Mouse (Mus musculus): ENCODE measurements around the gene Gm49673.
"Not testable (repeated sequence)": the region's sequence is repeated elsewhere in the genome, so short reads cannot be mapped to it uniquely, and the experiment has no call there.

Gene Gm49673

DNA sequence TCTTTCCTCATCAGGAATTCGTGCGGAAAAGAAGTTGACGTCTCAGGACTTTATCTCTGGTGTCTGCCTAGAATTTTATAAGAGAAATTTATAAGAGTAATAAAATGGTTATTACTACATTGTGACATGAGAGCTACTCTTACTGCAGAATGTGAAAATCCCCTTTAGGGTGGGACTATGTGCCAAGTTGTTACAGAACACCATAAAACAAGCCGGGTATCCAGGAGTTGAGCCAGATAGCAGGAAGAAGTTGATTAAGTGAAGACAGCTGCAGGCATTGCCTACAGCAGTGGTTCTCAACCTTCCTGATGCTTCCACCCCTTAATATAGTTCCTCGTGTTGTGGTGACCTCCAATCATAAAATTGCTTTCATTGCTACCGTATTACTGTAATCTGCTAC is 30.7 kb downstream of the Gm49673 start:
- not testable (repeated sequence) for H3K9me3 ChIP-seq (ENCODE audit: low read length); H3K36me3 ChIP-seq (ENCODE audit: insufficient read depth, low read length); H3K4me3 ChIP-seq (replicated peaks; ENCODE audit: low read length); H3K27me3 ChIP-seq (ENCODE audit: insufficient read depth, low read length); H3K4me1 ChIP-seq (replicated peaks; ENCODE audit: low read depth, low read length)

DNA sequence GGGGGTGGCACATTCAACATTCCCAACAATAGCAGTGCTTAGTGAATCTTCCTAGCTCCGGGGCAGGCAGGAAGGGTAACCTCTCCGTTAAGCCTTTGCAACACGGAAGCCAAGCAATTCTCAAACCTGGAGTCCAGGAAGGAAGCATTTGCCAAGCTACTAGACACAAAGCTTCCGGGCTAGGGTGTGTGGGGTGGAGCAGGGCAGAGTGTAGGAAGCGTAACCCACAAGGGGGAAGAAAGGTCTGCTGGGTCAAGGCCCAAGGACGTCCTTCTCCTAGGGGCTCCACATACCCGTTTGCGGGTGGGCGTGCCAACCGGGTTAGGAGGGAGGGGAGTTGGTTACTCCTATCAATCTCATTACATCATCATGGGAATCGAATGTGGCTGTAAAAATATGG is 31.2 kb downstream of the Gm49673 start:
- not testable (repeated sequence) for H3K4me3 ChIP-seq (replicated peaks; ENCODE audit: low read length); H3K9me3 ChIP-seq (ENCODE audit: low read length); H3K36me3 ChIP-seq (ENCODE audit: insufficient read depth, low read length); H3K4me1 ChIP-seq (replicated peaks; ENCODE audit: low read depth, low read length); H3K27me3 ChIP-seq (ENCODE audit: insufficient read depth, low read length)

DNA sequence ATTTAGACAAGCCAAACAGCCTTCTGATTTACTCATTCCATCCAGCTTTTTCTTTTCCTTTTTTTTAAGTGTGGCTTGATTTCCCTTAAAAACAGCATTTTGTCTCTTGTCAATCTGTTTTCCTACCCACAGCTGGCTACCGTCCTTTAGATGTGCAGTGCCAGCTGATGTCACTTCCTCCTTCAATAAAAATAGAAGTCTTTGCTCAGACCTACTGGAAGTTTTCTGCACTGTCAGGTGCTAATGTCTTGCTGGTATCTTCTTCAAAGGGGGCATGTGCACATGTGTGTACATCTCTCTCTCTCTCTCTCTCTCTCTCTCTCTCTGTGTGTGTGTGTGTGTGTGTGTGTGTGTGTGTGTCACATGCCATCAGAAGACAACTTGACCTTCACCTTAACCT is 35.4 kb downstream of the Gm49673 start:
- H3K27me3 ChIP-seq (ENCODE audit: insufficient read depth, low read length); H3K9me3 ChIP-seq (ENCODE audit: low read length); H3K4me1 ChIP-seq (replicated peaks; ENCODE audit: low read depth, low read length); H3K4me3 ChIP-seq (replicated peaks; ENCODE audit: low read length); H3K36me3 ChIP-seq (ENCODE audit: insufficient read depth, low read length): not testable (repeated sequence)

DNA sequence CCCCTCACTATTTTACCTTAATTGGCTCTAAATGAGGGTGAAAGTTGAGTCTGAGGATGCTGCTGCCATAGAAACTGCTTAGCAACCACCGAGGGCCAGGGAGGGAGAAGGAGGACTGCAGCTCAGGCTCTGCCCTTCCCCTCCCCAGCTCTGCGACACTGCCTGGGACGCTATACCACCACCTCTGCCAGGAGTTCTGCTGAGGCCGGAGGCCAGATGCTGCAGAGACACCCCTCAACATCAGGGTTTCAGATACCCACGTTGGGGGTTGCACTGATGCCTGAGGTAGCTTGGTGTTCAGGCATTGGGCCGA is 46.3 kb downstream of the Gm49673 start:
- not testable (repeated sequence) for H3K36me3 ChIP-seq (ENCODE audit: insufficient read depth, low read length); H3K4me3 ChIP-seq (replicated peaks; ENCODE audit: low read length); H3K27me3 ChIP-seq (ENCODE audit: insufficient read depth, low read length); H3K4me1 ChIP-seq (replicated peaks; ENCODE audit: low read depth, low read length); H3K9me3 ChIP-seq (ENCODE audit: low read length)

GRCm38 (mm10) chr17:8100405-8101296 is 46.9 kb downstream of the Gm49673 start:
- not testable (repeated sequence) for H3K4me1 ChIP-seq (replicated peaks; ENCODE audit: low read depth, low read length); H3K4me3 ChIP-seq (replicated peaks; ENCODE audit: low read length); H3K27me3 ChIP-seq (ENCODE audit: insufficient read depth, low read length); H3K36me3 ChIP-seq (ENCODE audit: insufficient read depth, low read length); H3K9me3 ChIP-seq (ENCODE audit: low read length)

DNA sequence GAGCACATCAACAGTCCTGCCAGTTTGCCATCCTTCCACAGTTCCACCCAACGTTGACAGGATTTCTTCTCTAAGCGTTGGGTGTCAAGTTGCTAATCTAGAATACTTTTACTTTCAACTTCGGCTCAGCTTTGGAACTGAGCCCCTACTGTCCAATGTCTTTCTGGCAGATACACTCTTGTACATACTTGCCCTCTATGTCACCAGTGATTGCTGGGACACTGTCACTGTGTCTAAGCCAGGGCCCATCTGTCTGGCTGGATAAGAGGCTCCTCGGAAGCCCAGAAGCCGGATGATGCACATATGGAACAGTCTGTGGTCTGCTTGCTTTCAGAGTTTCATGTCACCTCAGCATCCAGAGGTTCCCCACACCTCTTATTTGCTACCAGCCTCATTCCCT is 51.4 kb downstream of the Gm49673 start:
- not testable (repeated sequence) for H3K27me3 ChIP-seq (ENCODE audit: insufficient read depth, low read length); H3K4me1 ChIP-seq (replicated peaks; ENCODE audit: low read depth, low read length); H3K9me3 ChIP-seq (ENCODE audit: low read length); H3K4me3 ChIP-seq (replicated peaks; ENCODE audit: low read length); H3K36me3 ChIP-seq (ENCODE audit: insufficient read depth, low read length)

- not testable (repeated sequence) for H3K36me3 ChIP-seq (ENCODE audit: insufficient read depth, low read length); H3K4me1 ChIP-seq (replicated peaks; ENCODE audit: low read depth, low read length); H3K27me3 ChIP-seq (ENCODE audit: insufficient read depth, low read length); H3K4me3 ChIP-seq (replicated peaks; ENCODE audit: low read length); H3K9me3 ChIP-seq (ENCODE audit: low read length)
These were observed 51.9 kb downstream of the Gm49673 start for GRCm38 (mm10) chr17:8095653-8096052.

DNA sequence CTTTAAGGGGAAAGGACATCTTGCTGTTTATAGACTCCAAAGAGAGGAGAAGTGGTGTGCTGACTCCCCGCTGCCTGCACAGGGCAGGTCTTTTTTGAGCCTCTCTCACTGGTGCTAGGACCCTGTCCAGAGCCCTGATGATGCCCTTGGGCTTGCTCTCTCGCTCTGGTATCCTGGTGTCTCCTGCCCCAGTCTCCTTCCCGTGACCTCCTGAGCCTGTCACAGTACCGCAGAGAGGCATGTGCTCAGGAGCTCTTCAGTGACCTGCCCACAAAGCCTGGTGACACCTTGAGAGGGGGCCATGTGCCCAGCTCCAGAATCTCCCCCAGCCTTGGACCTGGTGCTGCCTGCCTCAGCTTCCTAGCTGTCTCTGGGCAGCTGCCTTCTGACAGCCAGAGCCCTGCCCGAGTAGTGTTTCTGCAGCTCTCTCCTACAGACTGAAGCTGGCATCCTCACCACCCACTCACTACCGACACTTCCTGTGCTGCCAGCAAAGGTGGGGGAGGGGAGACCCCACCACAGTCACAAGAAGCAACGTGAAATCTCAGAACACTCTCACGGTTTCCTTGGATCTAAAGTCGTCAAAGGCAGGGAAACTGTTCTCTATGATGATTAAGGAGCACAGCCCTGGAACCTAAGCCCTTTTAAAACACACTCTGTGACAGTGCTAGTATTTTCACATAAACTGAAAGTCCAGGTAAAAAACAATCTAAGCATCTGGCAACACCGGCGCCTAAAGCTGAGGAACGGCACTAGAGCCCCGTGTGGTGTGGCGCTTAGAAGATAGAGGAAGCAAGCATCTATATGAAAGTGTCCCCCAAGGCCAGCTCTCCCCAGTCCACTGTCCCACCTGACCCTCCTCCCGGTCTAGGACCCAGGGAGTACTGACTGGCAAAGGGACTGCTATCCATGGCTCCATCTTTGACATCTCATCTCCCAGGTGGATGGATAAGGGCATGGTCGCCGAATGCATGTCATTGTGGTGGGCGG is 54.8 kb downstream of the Gm49673 start:
- H3K4me1 ChIP-seq (replicated peaks; ENCODE audit: low read depth, low read length); H3K9me3 ChIP-seq (ENCODE audit: low read length); H3K4me3 ChIP-seq (replicated peaks; ENCODE audit: low read length); H3K36me3 ChIP-seq (ENCODE audit: insufficient read depth, low read length); H3K27me3 ChIP-seq (ENCODE audit: insufficient read depth, low read length): not testable (repeated sequence)

DNA sequence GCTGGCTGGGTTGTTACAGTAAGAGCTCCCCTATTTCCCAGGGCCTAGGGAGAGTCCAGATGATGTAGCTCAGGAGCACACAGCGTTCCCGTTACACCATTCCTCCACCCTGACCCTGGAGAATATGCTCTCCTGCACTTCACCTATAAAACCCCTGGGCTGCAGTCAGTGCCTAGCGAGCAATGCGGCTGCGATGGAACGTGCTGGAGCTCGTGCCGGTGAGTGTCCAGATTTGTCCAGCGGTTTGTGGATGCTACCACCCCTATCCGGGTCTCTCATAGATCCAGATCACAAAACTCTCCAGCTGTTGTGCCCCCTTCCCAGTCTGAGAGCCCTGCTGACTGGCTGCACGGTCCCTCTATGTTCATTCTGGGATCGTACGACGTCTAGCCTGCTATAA is 56.3 kb downstream of the Gm49673 start:
- H3K36me3 ChIP-seq (ENCODE audit: insufficient read depth, low read length); H3K9me3 ChIP-seq (ENCODE audit: low read length); H3K4me3 ChIP-seq (replicated peaks; ENCODE audit: low read length); H3K4me1 ChIP-seq (replicated peaks; ENCODE audit: low read depth, low read length); H3K27me3 ChIP-seq (ENCODE audit: insufficient read depth, low read length): not testable (repeated sequence)

DNA sequence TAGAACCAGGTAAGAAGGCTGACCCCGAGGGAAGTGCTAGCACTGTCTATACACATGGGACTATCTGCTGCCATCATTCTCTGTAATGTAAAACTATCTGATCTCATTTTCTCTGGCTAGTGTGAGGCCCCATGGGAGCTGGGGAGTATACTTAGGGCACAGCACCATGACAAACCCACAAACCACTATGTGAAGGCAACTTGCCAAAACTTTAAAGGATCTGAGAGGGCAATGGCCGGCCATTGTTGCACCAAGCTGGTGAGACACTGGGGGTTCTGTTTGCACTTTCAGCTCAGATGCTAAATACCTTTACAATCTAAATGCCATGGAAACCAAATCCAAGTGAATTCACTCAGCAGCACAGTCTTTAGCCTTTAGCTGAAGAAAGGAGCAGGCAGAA is 77.7 kb downstream of the Gm49673 start:
- not testable (repeated sequence) for H3K4me1 ChIP-seq (replicated peaks; ENCODE audit: low read depth, low read length); H3K4me3 ChIP-seq (replicated peaks; ENCODE audit: low read length); H3K9me3 ChIP-seq (ENCODE audit: low read length); H3K27me3 ChIP-seq (ENCODE audit: insufficient read depth, low read length); H3K36me3 ChIP-seq (ENCODE audit: insufficient read depth, low read length)

GRCm38 (mm10) chr17:8056637-8057138 is 90.9 kb downstream of the Gm49673 start:
- H3K9me3 ChIP-seq (ENCODE audit: low read length); H3K36me3 ChIP-seq (ENCODE audit: insufficient read depth, low read length); H3K4me3 ChIP-seq (replicated peaks; ENCODE audit: low read length); H3K27me3 ChIP-seq (ENCODE audit: insufficient read depth, low read length); H3K4me1 ChIP-seq (replicated peaks; ENCODE audit: low read depth, low read length): not testable (repeated sequence)

GRCm38 (mm10) chr17:8055919-8056589 is 91.5 kb downstream of the Gm49673 start:
- H3K36me3 ChIP-seq (ENCODE audit: insufficient read depth, low read length); H3K27me3 ChIP-seq (ENCODE audit: insufficient read depth, low read length): not testable (repeated sequence)

More at GRCm38 (mm10) chr17:8055919-8056589, 91.5 kb downstream of the Gm49673 start:
- H3K4me1 ChIP-seq (replicated peaks; ENCODE audit: low read depth, low read length); H3K4me3 ChIP-seq (replicated peaks; ENCODE audit: low read length); H3K9me3 ChIP-seq (ENCODE audit: low read length): not testable (repeated sequence)
